In genomic region chr1:181728707-181729106, GRCm38 (mm10) we compare ENCODE assay signal across 9 mouse cellular contexts.
DNase-seq lines count a peak whose midpoint lies in the region; ATAC-seq lines count a peak whose summit lies in the region.
"Had no signal": no experiment of that assay in that cellular context is flagged by ENCODE, and none has a peak within 500 bp of the region (broad histone marks: within the 10 kb centered on the region; RNA-seq: fewer than 3 reads in every experiment).

No protein-coding gene starts in this region.

- no peaks in the 10 kb centered on the region for H3K4me1 ChIP-seq in forebrain, embryonic 14.5 days (ENCODE audit: control insufficient read depth, insufficient read depth, low read length)
- H3K4me1 ChIP-seq in forebrain, embryonic 16.5 days (replicated peaks; ENCODE audit: control insufficient read depth, insufficient read depth, low read length), result no peaks in the 10 kb centered on the region
- no peaks in the 10 kb centered on the region for H3K4me1 ChIP-seq in midbrain, embryonic 11.5 days (ENCODE audit: control insufficient read depth, insufficient read depth, low read length)

- no peak overlapping the region for H3K9ac ChIP-seq in forebrain, embryonic 14.5 days (ENCODE audit: low read length)
- no peak overlapping the region for H3K9ac ChIP-seq in forebrain, embryonic 16.5 days (replicated peaks; ENCODE audit: low read depth, low read length)
- no peak overlapping the region for H3K9ac ChIP-seq in midbrain, embryonic 11.5 days (ENCODE audit: low read length)

- no peak overlapping the region for H3K4me2 ChIP-seq in forebrain, embryonic 14.5 days (ENCODE audit: low read length)
- no peak overlapping the region for H3K4me2 ChIP-seq in forebrain, embryonic 16.5 days (ENCODE audit: low read length)
- no peak overlapping the region for H3K4me2 ChIP-seq in midbrain, embryonic 11.5 days

- H3K9me3 ChIP-seq in forebrain, embryonic 14.5 days (replicated peaks; ENCODE audit: control insufficient read depth, low read length), result no peaks in the 10 kb centered on the region
- H3K9me3 ChIP-seq in forebrain, embryonic 16.5 days (ENCODE audit: control insufficient read depth, low read length), result no peaks in the 10 kb centered on the region
- no peaks in the 10 kb centered on the region for H3K9me3 ChIP-seq in midbrain, embryonic 11.5 days (ENCODE audit: control insufficient read depth, low read length)

- ATAC-seq in forebrain, embryonic 14.5 days, result no peak
- no peak for ATAC-seq in forebrain, embryonic 16.5 days
- no peak for ATAC-seq in midbrain, embryonic 11.5 days (ENCODE audit: low FRiP score)

- no peak overlapping the region for H3K4me3 ChIP-seq in forebrain, embryonic 14.5 days (ENCODE audit: low read depth, low read length)
- no peak overlapping the region for H3K4me3 ChIP-seq in forebrain, embryonic 16.5 days (replicated peaks; ENCODE audit: low read length)
- no peak overlapping the region for H3K4me3 ChIP-seq in midbrain, embryonic 11.5 days (ENCODE audit: low read depth, low read length)

- H3K27me3 ChIP-seq in forebrain, embryonic 14.5 days (replicated peaks; ENCODE audit: control insufficient read depth, insufficient read depth, low read length), result no peaks in the 10 kb centered on the region
- no peaks in the 10 kb centered on the region for H3K27me3 ChIP-seq in forebrain, embryonic 16.5 days (replicated peaks; ENCODE audit: control insufficient read depth, insufficient read depth, low read length)
- no peaks in the 10 kb centered on the region for H3K27me3 ChIP-seq in midbrain, embryonic 11.5 days (ENCODE audit: control insufficient read depth, insufficient read depth, low read length)

- DNase-seq in forebrain, embryonic 14.5 days (ENCODE audit: low spot score), result peak; percentile 10
- peak; percentile 16 for DNase-seq in ovary, postnatal 36 days (ENCODE audit: low spot score)
- DNase-seq in ovary, adult 18-20 months (ENCODE audit: low spot score), result no peak
- DNase-seq in c-Kit-positive CD71-negative TER-119-negative erythroid progenitor cells, embryonic 14.5 days (ENCODE audit: low read depth), result peak; percentile 10
- DNase-seq in kidney, postnatal 4 days, result peak; percentile 56 to 59
- peak; percentile 47 for DNase-seq in right cerebral cortex, postnatal 14 days
- DNase-seq in midbrain, embryonic 11.5 days (ENCODE audit: low spot score, missing footprints), result no peak

- 53% methylated on average over 5 of the region's 5 CpGs for WGBS in forebrain, embryonic 14.5 days
- WGBS in forebrain, embryonic 16.5 days, result 60% methylated on average over 5 of the region's 5 CpGs
- WGBS in midbrain, embryonic 11.5 days, result 60% methylated on average over 5 of the region's 5 CpGs

- H3K27ac ChIP-seq in forebrain, embryonic 14.5 days (ENCODE audit: low read depth, low read length), result no peak overlapping the region
- H3K27ac ChIP-seq in forebrain, embryonic 16.5 days (ENCODE audit: low read length), result no peak overlapping the region
- H3K27ac ChIP-seq in midbrain, embryonic 11.5 days (ENCODE audit: low read depth, low read length), result no peak overlapping the region
- H3K27ac ChIP-seq: macrophage had no signal

- H3K36me3 ChIP-seq in forebrain, embryonic 14.5 days (ENCODE audit: control insufficient read depth, insufficient read depth, low read length), result no peaks in the 10 kb centered on the region
- no peaks in the 10 kb centered on the region for H3K36me3 ChIP-seq in forebrain, embryonic 16.5 days (ENCODE audit: control insufficient read depth, insufficient read depth)
- no peaks in the 10 kb centered on the region for H3K36me3 ChIP-seq in midbrain, embryonic 11.5 days (ENCODE audit: control insufficient read depth, insufficient read depth, low read length)

Comparison
In these comparisons a context has a peak if more than half of its experiments do, and no peak if none do; other contexts are left out.
1. DNase-seq: peak in forebrain, embryonic 14.5 days (single experiment), ovary, postnatal 36 days (single experiment), c-Kit-positive CD71-negative TER-119-negative erythroid progenitor cells, embryonic 14.5 days (single experiment), kidney, postnatal 4 days (2 of 2) and right cerebral cortex, postnatal 14 days (single experiment); none in ovary, adult 18-20 months (single experiment) and midbrain, embryonic 11.5 days (single experiment).